Mouse (Mus musculus) WW6 (cell line): ENCODE measurements around the gene Zfp366.

ENCODE experiments used
- DNase-seq: peaks from one replicate; pipeline ENCODE4 v3.0.0-alpha.2; 2013; ENCODE audit warnings: low read depth, low spot score

The Zfp366 gene

GRCm38 (mm10) chr13:99250806-99251205 lies 66.2 kb downstream of the Zfp366 start:
- DNase-seq, result no peak

GRCm38 (mm10) chr13:99254215-99254614 lies 69.6 kb downstream of the Zfp366 start:
- no peak for DNase-seq

GRCm38 (mm10) chr13:99254781-99255180 lies 70.2 kb downstream of the Zfp366 start:
- DNase-seq, result no peak

DNA sequence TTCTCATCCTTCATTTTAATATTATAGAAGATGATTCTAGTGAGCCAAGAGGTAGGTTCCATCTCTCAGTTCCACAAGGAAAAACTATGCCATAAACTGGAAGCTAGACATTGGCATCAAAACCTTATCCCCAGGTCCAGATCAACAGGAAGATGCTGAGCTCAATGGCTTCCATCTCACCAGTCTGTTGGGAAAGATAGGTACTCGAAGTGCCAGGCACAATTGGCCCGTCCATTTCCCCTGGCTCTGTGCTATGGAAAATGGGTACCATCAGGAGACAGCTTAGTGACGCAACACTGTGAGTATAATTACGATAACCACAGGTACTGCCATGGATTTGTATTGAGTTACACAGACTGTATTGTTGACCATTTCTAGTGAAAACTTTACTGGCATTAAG lies 72.3 kb downstream of the Zfp366 start:
- DNase-seq, result no peak

DNA sequence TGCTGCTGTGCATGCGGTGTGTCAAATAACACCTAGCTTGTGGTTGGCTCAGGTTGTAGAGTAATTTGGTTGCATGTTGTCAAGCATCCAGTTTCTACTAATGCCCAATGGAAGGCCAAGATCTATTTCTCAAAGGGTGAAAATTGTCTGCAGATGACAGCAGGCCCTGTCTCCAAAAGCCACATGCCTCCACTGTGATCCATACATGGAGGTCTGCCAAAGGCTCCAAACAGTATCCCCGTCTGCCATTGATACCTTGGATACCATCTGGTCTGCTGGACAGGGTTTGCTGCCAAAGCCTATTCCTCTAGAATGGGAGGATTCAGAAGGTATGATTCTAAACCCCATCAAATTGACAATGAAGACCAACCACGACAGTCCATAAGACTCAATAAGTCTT lies 74.1 kb downstream of the Zfp366 start:
- DNase-seq, result no peak

- DNase-seq, result no peak
These were observed 75.0 kb downstream of the Zfp366 start for GRCm38 (mm10) chr13:99259502-99260174.

- DNase-seq, result no peak
These were observed 77.8 kb downstream of the Zfp366 start for GRCm38 (mm10) chr13:99262406-99262805.

GRCm38 (mm10) chr13:99263159-99263783 lies 78.6 kb downstream of the Zfp366 start:
- DNase-seq, result no peak

GRCm38 (mm10) chr13:99264483-99264882 lies 79.9 kb downstream of the Zfp366 start:
- DNase-seq, result no peak

GRCm38 (mm10) chr13:99272046-99272445 lies 87.4 kb downstream of the Zfp366 start:
- DNase-seq, result no peak

- DNase-seq, result no peak
These were observed 92.9 kb downstream of the Zfp366 start for GRCm38 (mm10) chr13:99277521-99277920.

DNA sequence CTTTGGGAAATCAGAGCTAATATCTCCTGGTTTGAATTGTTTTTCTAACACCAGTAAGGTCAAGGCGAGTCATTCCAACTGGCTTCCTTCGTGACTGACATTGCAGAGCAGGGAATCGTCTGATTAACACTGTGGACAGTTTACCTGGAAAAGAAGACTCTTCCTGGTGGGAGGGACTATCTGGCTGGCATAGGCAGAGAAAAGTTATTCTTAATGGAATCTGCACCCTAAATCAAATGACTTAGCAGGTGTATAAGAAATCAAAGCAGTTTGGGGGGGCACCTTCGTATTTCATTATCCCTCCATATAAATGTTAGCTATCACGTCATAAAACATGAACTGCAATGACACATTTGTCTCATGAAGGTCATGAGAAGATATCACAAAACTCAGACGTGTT lies 93.9 kb downstream of the Zfp366 start:
- no peak for DNase-seq

- DNase-seq, result no peak
These were observed 94.7 kb downstream of the Zfp366 start for GRCm38 (mm10) chr13:99279351-99279750.

DNA sequence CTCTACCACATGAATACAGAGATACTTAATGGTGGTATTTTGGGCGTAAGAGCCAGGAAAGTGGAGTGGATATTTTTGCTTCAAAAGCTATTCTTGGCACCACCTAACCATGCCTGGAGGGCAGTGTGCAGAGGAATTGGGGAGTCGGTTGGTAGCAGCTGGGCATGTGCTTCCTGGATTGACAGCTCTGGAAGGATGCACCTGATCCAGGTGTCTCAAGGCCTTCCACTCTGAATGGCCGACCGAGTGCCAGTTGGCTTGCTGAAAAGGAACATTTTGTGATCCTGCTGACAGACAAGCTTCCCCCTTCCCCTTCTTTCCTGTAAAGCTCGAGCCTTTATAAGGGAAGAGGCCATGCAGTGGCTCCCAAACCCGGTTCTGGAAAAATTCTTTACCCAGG lies 98.3 kb downstream of the Zfp366 start:
- DNase-seq, result no peak

- DNase-seq, result no peak
These were observed 99.3 kb downstream of the Zfp366 start for GRCm38 (mm10) chr13:99283916-99284315.

GRCm38 (mm10) chr13:99284400-99285160 lies 100.0 kb downstream of the Zfp366 start:
- DNase-seq, result no peak

GRCm38 (mm10) chr13:99285241-99285640 lies 100.6 kb downstream of the Zfp366 start:
- DNase-seq, result no peak

DNA sequence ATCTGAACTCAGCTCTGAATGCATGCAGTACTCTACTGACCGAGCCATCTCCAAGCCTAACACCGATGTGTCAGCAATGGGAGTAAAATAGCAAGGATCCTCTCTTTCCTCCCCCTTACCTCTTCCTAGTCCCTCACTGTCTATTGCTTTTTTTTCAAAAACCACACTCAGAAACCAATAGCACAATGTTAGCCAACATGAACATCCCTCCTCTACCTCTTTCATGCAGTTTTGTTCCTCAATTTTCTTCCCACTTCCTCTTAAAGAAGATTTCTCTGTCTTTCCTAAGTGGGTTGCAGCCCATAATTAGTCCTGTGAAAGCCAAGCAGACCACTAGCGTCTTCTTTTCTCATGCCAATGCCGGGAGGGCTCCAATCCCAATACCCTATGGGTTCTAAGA lies 102.6 kb downstream of the Zfp366 start:
- DNase-seq, result no peak

GRCm38 (mm10) chr13:99287786-99288185 lies 103.2 kb downstream of the Zfp366 start:
- DNase-seq, result no peak

GRCm38 (mm10) chr13:99290766-99291165 lies 106.1 kb downstream of the Zfp366 start:
- no peak for DNase-seq

DNA sequence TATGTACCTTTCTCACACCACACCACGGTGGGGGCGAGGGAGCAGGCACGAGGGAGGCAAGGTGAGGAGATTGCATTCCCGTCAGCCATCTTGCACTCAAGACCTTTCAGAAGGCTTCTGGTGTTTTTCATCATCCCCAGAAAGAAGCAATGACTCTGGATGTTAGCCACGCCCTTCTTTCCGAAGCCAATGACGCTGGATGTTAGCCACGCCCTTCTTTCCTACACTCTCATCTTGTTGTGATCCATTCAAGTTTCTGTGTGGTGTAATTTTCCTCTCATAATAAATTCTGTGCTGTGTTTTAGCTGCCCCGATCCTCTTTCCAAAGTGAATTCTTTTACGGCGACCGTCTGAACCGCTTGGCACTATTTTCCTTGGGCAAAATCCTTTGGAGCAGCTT lies 109.6 kb downstream of the Zfp366 start:
- no peak for DNase-seq

DNA sequence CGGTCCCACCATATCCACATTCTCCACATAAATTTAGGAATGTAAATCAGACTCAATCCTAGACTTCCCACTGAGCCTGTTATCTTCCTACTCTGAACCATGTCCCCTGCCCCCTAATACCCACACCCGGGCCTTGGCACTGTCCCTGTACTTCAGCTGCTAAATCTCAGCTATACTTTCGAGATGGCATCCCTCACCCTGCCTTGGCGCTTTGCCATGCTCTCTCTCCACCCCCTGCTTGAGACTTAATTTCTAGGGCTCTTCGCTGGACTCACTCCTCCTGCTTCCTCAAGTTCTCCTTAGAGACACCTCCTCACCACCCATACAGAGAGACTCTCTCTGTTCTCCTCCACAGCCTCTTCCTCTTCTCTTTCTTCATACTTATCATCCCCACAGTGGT lies 115.3 kb downstream of the Zfp366 start:
- DNase-seq, result no peak
